Mouse (Mus musculus): ENCODE measurements at regions not wholly inside any gene's neighbourhood (a gene's known extent, or its start where the extent isn't known, plus 50 kb on each side); places are given as distances from the start of the nearest gene placed in this dataset.

DNA sequence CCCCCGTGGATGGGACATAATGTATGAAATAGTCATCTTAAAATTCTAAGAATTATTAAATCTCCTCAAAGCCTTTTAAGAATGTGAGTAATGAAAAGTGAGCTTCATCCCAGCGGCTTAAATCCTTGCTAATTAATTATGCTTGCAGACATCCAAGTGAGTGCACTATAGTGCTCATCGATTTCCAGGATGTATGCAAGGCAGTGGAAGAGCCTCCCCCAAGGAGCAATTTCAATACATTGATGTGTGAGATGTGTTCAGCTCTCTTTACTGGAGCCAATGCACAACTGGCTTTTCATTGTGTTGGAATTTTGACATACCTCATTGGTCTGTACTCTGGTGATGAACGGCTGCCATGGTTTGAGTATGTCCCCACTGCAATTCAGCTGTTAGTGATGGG is 231.6 kb downstream of the Med10 start:
- no peak for ATAC-seq (ENCODE audit: insufficient read depth, low FRiP score)
- WGBS, result 68% methylated on average over 4 of the region's 4 CpGs

GRCm38 (mm10) chr13:70037985-70038667 is 235.9 kb downstream of the Med10 start:
- ATAC-seq (ENCODE audit: insufficient read depth, low FRiP score), result peak; percentile 40; the same call in 1 of the 2 replicates
- no peaks in the 10 kb centered on the region for H3K27me3 ChIP-seq (ENCODE audit: control insufficient read depth, insufficient read depth, low read length)
- H3K9me3 ChIP-seq (replicated peaks; ENCODE audit: control insufficient read depth, low read length), result no peaks in the 10 kb centered on the region
- H3K36me3 ChIP-seq (ENCODE audit: control insufficient read depth, insufficient read depth, low read length), result no peaks in the 10 kb centered on the region
- no peak overlapping the region for H3K4me2 ChIP-seq (ENCODE audit: low read depth, low read length)
- H3K4me1 ChIP-seq (ENCODE audit: control insufficient read depth, insufficient read depth, low read length), result no peaks in the 10 kb centered on the region
- 37% methylated on average over 11 of the region's 11 CpGs for WGBS
- H3K4me3 ChIP-seq (replicated peaks; ENCODE audit: low read length), result no peak overlapping the region
- H3K27ac ChIP-seq (ENCODE audit: low read length), result no peak overlapping the region
- H3K9ac ChIP-seq (ENCODE audit: low read length), result no peak overlapping the region

More for the DNA sequence above, 231.6 kb downstream of the Med10 start:
- Histone ChIP-seq H3K27me3 (ENCODE audit: control insufficient read depth, insufficient read depth, low read length) (no peaks in the 10 kb centered on the region), H3K9me3 (replicated peaks; ENCODE audit: control insufficient read depth, low read length) (no peaks in the 10 kb centered on the region), H3K27ac (ENCODE audit: low read length) (no peak overlapping the region), H3K4me2 (ENCODE audit: low read depth, low read length) (no peak overlapping the region), H3K9ac (ENCODE audit: low read length) (no peak overlapping the region), H3K36me3 (ENCODE audit: control insufficient read depth, insufficient read depth, low read length) (no peaks in the 10 kb centered on the region), H3K4me3 (replicated peaks; ENCODE audit: low read length) (no peak overlapping the region), H3K4me1 (ENCODE audit: control insufficient read depth, insufficient read depth, low read length) (no peaks in the 10 kb centered on the region)

DNA sequence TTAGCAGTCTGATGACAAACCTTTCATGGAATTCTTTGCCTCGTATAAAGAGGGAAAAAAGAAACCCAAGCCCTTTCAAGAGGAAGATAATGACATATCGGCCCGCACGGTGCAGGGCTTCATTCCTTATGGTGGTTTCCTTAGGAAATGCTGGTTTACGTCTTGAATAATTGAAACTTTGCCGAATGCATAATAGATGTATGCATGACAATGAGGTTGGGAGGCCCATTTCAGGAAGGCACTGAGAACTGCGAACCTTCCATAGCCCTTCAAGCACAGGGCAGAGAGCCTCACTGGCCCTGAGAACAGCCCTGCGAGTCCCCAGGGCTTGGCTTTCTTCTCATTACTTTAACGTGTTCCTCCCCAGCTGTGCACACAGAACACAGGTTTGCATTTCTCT is 255.7 kb downstream of the Med10 start:
- Histone ChIP-seq H3K4me2 (ENCODE audit: low read depth, low read length) (no peak overlapping the region), H3K4me3 (replicated peaks; ENCODE audit: low read length) (no peak overlapping the region), H3K4me1 (ENCODE audit: control insufficient read depth, insufficient read depth, low read length) (no peaks in the 10 kb centered on the region), H3K36me3 (ENCODE audit: control insufficient read depth, insufficient read depth, low read length) (no peaks in the 10 kb centered on the region), H3K27me3 (ENCODE audit: control insufficient read depth, insufficient read depth, low read length) (no peaks in the 10 kb centered on the region), H3K27ac (ENCODE audit: low read length) (no peak overlapping the region), H3K9me3 (replicated peaks; ENCODE audit: control insufficient read depth, low read length) (no peaks in the 10 kb centered on the region), H3K9ac (ENCODE audit: low read length) (no peak overlapping the region)
- ATAC-seq (ENCODE audit: insufficient read depth, low FRiP score), result no peak
- 68% methylated on average over 9 of the region's 9 CpGs for WGBS

GRCm38 (mm10) chr13:70061363-70061945 is 259.3 kb downstream of the Med10 start:
- Histone ChIP-seq H3K9ac (ENCODE audit: low read length) (no peak overlapping the region), H3K4me1 (ENCODE audit: control insufficient read depth, insufficient read depth, low read length) (no peaks in the 10 kb centered on the region), H3K36me3 (ENCODE audit: control insufficient read depth, insufficient read depth, low read length) (no peaks in the 10 kb centered on the region), H3K4me3 (replicated peaks; ENCODE audit: low read length) (no peak overlapping the region), H3K9me3 (replicated peaks; ENCODE audit: control insufficient read depth, low read length) (no peaks in the 10 kb centered on the region), H3K4me2 (ENCODE audit: low read depth, low read length) (no peak overlapping the region), H3K27ac (ENCODE audit: low read length) (no peak overlapping the region), H3K27me3 (ENCODE audit: control insufficient read depth, insufficient read depth, low read length) (no peaks in the 10 kb centered on the region)
- ATAC-seq (ENCODE audit: insufficient read depth, low FRiP score), result no peak
- 78% methylated on average over 13 of the region's 13 CpGs for WGBS

DNA sequence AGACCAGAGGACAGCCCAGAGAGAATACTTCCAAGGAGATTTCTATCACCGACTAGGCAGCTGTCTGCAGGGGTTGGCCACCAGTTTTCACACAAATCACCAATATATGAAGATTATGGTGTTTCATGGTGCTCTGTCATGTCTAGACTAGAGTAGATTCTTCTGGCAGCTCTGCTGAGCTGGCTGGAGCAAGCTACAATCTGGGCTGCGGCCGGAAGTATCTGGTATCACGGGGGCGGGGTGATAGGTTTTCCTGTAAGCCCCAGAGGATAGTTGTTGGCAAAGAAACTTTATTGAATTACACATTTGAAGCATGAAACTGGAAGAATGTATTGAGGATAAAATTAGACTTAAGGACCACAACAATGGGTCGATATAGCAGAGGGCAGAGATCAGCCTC is 271.5 kb downstream of the Med10 start:
- Histone ChIP-seq H3K27me3 (ENCODE audit: control insufficient read depth, insufficient read depth, low read length) (no peaks in the 10 kb centered on the region), H3K36me3 (ENCODE audit: control insufficient read depth, insufficient read depth, low read length) (no peaks in the 10 kb centered on the region), H3K4me2 (ENCODE audit: low read depth, low read length) (no peak overlapping the region), H3K4me1 (ENCODE audit: control insufficient read depth, insufficient read depth, low read length) (no peaks in the 10 kb centered on the region; the same call in 1 of the 2 replicates), H3K27ac (ENCODE audit: low read length) (no peak overlapping the region), H3K9me3 (replicated peaks; ENCODE audit: control insufficient read depth, low read length) (no peaks in the 10 kb centered on the region), H3K4me3 (replicated peaks; ENCODE audit: low read length) (no peak overlapping the region), H3K9ac (ENCODE audit: low read length) (no peak overlapping the region)
- 73% methylated on average over 6 of the region's 6 CpGs for WGBS
- no peak for ATAC-seq (ENCODE audit: insufficient read depth, low FRiP score)

DNA sequence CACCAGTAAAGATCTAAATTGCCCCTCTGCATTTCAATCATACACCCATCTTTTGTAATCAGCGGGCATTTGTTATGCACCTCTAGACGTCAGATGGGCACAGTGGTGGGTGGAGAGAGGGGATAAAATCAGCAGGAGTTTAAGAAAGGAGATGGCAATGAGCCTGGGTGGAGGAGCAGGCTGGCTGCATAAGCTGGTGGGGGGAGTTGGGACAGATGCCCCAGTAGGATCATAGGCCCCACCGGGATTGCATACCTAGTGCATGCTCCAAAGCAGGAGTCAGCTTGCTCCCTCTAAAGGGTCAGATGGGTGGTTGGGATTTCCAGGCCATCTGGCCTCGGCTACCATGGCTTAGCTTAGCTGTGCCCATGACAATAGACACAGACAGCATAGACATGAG is 273.2 kb downstream of the Med10 start:
- no peak for ATAC-seq (ENCODE audit: insufficient read depth, low FRiP score)

DNA sequence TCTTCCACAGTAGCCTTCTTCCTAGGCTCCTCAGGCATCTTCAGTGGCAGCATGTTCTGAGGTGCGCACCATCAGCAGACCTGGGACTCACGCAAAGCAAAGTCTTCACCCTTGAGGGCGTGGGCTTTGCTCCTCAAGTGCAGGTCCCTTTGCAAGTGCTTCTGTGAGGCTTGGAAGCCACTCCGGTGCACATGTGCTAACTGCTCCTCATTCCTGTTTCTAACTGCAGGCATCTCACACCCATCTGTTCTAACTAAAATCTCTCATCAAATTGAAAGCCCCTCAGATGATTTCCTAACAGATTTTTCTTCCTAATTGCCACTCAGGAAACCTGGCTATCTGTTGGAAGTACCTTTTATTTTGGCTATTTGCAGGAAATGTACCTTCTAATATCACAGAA is 278.9 kb downstream of the Med10 start:
- no peaks in the 10 kb centered on the region for H3K36me3 ChIP-seq (ENCODE audit: control insufficient read depth, insufficient read depth, low read length)
- no peak overlapping the region for H3K4me3 ChIP-seq (replicated peaks; ENCODE audit: low read length)
- H3K4me2 ChIP-seq (ENCODE audit: low read depth, low read length), result no peak overlapping the region
- no peak overlapping the region for H3K27ac ChIP-seq (ENCODE audit: low read length)
- H3K9me3 ChIP-seq (replicated peaks; ENCODE audit: control insufficient read depth, low read length), result no peaks in the 10 kb centered on the region
- no peaks in the 10 kb centered on the region for H3K27me3 ChIP-seq (ENCODE audit: control insufficient read depth, insufficient read depth, low read length)
- H3K4me1 ChIP-seq (ENCODE audit: control insufficient read depth, insufficient read depth, low read length), result no peaks in the 10 kb centered on the region
- no peak overlapping the region for H3K9ac ChIP-seq (ENCODE audit: low read length)
- WGBS, result 90% methylated on average over 4 of the region's 4 CpGs
- no peak for ATAC-seq (ENCODE audit: insufficient read depth, low FRiP score)

More for the DNA sequence above, 273.2 kb downstream of the Med10 start:
- Histone ChIP-seq H3K27me3 (ENCODE audit: control insufficient read depth, insufficient read depth, low read length) (no peaks in the 10 kb centered on the region), H3K9ac (ENCODE audit: low read length) (no peak overlapping the region), H3K36me3 (ENCODE audit: control insufficient read depth, insufficient read depth, low read length) (no peaks in the 10 kb centered on the region), H3K4me3 (replicated peaks; ENCODE audit: low read length) (no peak overlapping the region), H3K27ac (ENCODE audit: low read length) (no peak overlapping the region), H3K4me2 (ENCODE audit: low read depth, low read length) (no peak overlapping the region), H3K9me3 (replicated peaks; ENCODE audit: control insufficient read depth, low read length) (no peaks in the 10 kb centered on the region), H3K4me1 (ENCODE audit: control insufficient read depth, insufficient read depth, low read length) (no peaks in the 10 kb centered on the region; the same call in 1 of the 2 replicates)
- 80% methylated on average over 4 of the region's 4 CpGs for WGBS

GRCm38 (mm10) chr13:70092886-70093285 is 290.7 kb downstream of the Med10 start:
- ATAC-seq (ENCODE audit: insufficient read depth, low FRiP score), result no peak
- H3K4me1 ChIP-seq (ENCODE audit: control insufficient read depth, insufficient read depth, low read length), result no peaks in the 10 kb centered on the region
- no peak overlapping the region for H3K4me2 ChIP-seq (ENCODE audit: low read depth, low read length)
- no peaks in the 10 kb centered on the region for H3K36me3 ChIP-seq (ENCODE audit: control insufficient read depth, insufficient read depth, low read length)
- H3K27me3 ChIP-seq (ENCODE audit: control insufficient read depth, insufficient read depth, low read length), result no peaks in the 10 kb centered on the region
- no peaks in the 10 kb centered on the region for H3K9me3 ChIP-seq (replicated peaks; ENCODE audit: control insufficient read depth, low read length)
- WGBS, result 54% methylated on average over 4 of the region's 4 CpGs
- no peak overlapping the region for H3K9ac ChIP-seq (ENCODE audit: low read length)
- H3K27ac ChIP-seq (ENCODE audit: low read length), result no peak overlapping the region
- H3K4me3 ChIP-seq (replicated peaks; ENCODE audit: low read length), result no peak overlapping the region

DNA sequence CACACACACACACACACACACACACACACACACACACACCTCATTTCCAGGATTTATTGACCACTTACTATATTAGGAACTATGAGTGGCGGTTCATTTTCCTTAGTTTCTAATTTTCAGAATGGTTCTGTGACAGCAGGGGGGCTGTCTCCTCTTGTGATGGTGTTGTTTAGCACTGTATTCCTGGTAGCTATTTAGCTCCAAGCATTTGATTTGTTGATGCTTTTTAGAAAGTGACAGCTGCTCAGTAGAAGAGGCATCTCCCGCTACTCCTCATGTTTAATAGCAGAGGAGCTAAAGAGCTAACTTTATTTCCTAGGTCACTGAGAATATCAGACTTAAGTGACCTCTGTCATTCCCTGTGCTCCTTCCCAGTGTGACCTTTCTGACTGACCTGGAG is 291.8 kb downstream of the Med10 start:
- Histone ChIP-seq H3K4me2 (ENCODE audit: low read depth, low read length) (no peak overlapping the region), H3K4me3 (replicated peaks; ENCODE audit: low read length) (no peak overlapping the region), H3K27me3 (ENCODE audit: control insufficient read depth, insufficient read depth, low read length) (no peaks in the 10 kb centered on the region), H3K4me1 (ENCODE audit: control insufficient read depth, insufficient read depth, low read length) (no peaks in the 10 kb centered on the region), H3K36me3 (ENCODE audit: control insufficient read depth, insufficient read depth, low read length) (no peaks in the 10 kb centered on the region), H3K27ac (ENCODE audit: low read length) (no peak overlapping the region), H3K9me3 (replicated peaks; ENCODE audit: control insufficient read depth, low read length) (no peaks in the 10 kb centered on the region), H3K9ac (ENCODE audit: low read length) (no peak overlapping the region)
- 59% methylated on average over 2 of the region's 2 CpGs for WGBS
- no peak for ATAC-seq (ENCODE audit: insufficient read depth, low FRiP score)
